Mouse (Mus musculus) WW6 (cell line): ENCODE data around the gene Bcr.

Source experiments
- DNase-seq: peaks from one replicate; pipeline ENCODE4 v3.0.0-alpha.2; 2013; ENCODE audit warnings: low read depth, low spot score

The Bcr gene

DNA sequence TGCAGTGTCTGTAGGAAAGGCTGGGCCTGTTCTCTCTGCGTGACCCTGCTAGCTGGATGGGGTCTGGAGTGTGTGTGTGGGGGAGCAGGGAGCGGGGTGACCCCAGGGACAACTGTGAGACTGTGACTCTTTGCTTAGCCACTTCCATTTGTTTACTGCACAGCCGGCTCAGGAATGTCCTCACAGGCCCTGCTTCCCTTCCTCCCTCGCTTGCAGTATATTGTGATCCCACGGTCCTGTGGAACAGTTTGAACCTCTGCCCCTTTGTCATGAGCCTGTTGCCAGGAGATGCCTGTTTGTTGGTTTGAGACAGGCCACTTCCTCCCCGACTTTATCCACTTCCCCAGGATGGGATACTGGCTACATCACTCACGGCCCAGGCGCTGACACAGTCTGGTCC is 116.1 kb downstream of the Bcr start:
- no peak for DNase-seq

DNA sequence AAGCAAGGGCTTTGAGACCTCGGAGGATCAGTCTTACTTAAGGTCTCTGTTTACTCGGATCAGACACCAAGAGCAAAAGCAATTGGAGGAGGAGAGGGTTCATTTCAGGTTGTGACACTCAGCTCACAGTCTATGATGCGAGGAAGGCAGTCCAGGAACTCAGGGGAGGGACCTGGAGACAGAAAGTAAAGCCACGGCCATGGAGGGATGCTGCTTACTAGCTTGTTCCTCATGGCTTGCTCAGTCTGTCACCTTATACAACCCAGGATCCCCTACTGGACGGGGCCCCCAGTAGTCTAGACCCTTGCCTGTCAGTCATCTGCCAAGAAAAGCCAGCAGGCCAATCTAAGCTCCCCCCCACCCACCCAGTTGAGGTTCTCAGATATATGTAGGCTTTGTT is 118.5 kb downstream of the Bcr start:
- no peak for DNase-seq

DNA sequence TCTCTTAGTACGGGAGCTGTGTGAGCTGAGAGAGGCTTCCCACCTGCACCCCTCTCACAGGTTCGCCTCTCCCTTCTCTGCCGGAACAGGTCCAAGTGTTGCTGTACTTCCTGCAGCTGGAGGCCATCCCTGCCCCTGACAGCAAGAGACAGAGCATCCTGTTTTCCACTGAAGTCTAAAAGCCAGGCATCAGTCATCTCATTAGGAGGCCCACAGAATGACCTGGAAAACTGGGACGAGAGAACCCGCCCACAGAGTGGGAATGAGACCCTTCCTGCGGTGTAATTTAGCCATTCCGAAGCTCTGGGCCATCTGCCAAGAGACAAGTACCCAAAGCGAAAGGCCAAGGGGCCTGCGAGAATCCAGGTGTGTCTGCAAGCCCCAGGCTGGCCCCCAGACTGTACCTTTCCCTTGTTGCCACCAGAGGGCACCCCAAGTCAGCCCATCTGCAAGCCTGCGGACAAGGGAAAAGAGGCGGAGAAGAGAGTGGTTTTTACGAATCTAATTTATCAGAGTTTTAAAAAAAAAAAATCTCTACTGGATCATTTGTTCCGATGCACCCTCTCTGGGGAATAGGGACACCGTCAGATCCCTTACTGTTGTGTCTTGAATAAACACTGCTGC is 121.9 kb downstream of the Bcr start:
- peak; percentile 40 for DNase-seq

DNA sequence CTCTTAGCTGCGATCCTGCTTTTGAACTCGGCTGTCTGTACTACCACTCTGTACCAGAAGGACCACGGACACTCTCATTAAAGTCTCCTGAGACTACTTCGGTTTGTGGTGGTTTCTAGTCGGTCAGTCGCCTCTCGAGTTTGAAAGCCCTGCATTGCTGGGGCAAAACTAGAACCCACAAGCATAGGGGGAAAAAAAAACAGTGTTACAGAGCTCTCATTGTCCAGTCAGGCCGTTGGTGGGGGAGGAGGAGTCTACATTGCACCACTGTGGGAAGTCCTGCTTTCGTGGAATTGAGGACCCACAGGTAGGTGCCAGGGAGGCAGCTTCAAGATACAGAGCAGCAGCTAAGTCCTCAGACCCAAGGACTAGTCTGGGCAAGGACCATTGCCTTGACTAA is 124.4 kb downstream of the Bcr start:
- DNase-seq, result no peak

DNA sequence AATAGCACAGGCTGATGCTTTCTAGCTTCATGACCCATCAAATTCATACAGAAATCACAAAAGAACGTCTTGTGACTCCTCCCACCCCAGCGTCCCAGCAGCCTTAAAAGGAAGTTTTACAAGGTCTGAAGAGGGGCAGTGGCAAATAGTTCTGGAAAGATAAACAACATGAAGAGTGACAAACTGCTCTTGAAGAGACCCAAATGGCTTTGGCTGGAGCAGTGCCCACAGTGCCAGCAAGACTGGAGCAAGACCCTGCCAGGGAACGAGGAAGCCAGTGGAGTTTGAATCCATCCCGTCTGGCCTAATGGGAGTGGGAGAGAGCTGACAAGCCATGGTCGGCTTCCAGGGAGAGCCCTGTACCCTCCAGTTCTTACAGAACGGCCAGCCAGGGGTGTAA is 126.2 kb downstream of the Bcr start:
- DNase-seq, result no peak

DNA sequence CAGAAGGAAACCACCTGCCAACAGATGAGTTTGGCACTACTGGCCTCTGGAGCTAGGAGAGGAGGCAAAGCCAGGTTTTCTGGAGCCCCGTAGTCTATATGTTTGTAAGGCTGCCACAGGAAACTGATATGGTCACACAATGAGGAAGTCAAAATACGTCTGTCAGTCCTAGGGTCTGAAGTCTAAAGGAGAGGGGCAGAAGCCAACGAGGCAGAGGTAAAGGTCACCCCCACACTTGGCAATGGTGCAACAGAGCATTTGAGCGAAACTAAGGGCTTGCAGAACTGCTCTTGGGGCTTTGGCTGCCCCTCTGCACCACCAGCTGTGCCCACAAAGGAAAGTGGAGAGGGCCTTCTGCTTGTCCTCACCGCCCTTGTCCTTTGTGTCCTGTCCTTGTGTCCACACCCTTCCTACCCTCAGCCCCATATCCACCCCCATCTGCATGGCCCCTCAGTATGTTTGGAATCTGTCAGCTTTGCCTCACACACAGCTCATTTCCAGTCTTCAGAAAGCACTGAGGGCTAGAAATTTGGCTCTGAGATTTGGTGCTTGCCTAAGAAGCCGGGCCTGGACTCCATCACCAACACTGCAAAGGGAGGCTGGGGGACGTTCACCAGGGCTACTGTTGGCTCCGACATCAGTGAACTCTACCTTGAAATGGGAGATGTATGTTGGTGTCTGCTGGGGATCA is 127.1 kb downstream of the Bcr start:
- no peak for DNase-seq

DNA sequence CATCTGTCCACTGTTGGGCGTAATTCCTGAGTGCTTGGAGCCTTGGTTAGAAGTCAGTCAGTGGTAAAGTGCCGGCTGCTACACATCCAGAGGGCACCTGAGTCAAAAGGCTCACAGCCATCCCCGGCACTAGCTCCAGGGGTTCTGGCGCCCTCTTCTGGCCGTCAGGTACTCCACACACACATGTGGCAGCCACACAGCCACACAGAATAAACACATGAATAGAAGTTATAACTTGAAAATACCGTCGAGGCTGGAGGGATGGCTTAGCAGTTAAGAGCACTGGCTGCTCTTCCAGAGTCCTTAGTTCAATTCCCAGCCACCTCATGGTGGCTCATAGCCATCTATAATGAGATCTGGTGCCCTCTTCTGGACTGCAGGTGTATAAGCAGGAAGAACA is 131.3 kb downstream of the Bcr start:
- DNase-seq, result no peak

DNA sequence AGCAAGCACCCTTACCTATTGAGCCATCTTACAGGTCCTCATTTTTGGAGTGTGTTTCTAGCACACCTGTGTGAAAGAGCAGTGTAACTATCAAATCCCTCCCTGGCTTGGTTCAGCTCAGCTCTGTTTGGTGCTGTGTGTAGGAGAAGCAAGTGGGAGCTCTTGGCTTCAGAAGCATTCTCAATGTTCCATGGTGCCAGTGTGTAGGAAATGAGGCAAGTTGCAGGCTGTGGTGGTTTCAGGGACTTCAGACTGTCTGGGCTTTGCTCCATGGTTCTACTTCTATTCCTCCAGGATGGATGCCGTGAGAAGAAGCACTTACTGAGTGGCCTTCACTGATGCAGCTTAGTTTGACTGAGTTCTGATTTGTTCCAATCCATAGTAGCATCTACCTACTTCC is 137.4 kb downstream of the Bcr start:
- no peak for DNase-seq

DNA sequence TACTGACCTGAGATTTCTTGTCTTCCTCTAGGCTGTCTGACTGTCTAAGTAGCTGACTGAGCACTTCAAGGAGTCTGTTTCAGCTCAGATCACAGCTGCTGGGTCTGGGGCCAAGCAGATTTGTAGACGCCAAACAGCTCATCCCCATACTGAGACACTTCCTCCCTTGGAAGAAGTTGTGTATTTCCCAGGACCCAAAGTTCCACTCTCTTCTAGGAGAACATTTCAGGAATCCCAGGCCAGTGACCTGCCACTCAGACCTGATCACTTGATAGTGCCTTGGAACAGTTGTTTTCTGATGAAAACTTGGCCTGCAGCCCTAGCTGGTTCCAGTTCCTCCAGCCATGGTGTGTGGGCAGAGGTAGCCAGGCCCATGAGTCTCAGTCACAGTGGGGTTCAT is 140.3 kb downstream of the Bcr start:
- DNase-seq, result no peak

DNA sequence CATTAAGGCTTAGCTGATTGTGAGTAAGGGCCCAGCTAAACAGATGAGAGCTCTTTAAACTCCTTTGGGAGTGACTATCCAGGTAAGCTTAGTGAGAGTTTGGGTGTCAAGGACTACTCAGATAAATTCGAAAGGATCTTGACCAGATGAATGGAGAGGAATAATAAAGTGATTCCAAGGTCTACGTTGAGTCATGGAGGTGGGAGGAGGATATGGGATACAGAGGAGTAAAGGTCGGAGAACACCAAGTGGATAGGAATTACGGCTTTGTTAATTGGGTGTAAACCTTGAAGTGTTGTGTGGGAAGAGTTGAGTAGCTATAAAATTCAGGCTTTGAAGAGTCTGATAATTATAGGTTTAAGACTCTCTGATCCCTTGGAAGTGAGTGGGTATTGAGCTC is 145.8 kb downstream of the Bcr start:
- no peak for DNase-seq

DNA sequence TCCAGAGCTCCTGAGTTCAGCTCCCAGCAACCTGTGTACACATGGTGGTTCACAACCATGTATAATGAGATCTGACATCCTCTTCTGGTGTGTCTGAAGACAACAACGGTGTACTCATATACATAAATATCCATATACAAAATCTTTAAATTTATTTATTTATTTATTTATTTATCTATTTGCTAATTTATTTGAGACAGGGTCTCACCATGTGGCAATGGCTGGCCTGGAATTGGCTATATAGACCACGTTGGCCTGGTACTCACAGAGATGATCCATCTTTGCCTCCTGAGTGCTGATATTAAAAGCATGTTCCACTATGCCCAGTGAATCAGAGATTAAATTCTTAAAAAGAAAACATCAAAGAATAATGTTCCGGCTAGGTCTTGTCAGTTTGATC is 150.4 kb downstream of the Bcr start:
- no peak for DNase-seq

DNA sequence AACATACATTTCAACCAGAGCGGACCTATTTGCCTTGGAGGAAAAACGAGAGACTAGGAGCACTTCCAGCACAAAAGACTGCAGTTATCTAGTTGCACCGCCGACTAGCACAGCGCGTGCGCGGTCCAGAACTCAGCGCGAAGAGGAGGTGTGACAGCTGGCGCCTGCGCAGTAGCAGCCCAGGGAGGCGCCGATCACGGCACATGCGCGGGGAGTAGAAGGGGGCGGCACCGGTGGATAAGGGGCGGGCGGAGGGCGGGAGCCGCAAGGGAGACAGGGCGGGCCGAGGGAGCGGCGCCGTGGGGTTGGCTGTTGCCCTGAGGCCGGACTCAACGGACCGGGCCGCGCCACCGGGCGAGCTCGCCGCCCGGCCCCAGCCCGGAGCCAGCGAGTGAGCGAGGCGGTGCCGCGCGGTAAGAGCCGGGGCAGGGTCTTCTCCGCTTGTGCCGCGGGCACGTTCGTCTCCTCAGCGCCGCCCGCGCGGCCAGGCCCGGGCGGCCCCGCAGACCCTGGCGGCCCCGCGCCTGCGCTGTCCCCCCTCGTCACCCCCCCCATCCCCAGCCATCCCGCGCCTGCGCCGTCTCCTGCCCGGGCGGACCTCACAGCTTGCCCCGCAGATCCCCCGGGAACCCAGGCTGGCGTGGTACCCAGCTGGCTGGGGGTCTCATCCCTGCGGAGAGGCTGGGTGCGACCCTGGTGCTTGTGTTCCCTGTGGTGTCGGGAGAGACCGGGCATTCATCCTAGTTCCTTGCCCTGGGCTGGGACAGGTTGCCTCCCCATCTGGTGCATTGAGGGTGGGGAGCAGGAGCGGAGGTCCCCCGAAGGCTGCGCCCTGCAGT is 151.6 kb downstream of the Bcr start, which contains the start of gene Specc1l:
Specc1l (plus strand) TSS at position 267 of the 839 bp plus-strand sequence.
- peak; percentile 88 for DNase-seq

DNA sequence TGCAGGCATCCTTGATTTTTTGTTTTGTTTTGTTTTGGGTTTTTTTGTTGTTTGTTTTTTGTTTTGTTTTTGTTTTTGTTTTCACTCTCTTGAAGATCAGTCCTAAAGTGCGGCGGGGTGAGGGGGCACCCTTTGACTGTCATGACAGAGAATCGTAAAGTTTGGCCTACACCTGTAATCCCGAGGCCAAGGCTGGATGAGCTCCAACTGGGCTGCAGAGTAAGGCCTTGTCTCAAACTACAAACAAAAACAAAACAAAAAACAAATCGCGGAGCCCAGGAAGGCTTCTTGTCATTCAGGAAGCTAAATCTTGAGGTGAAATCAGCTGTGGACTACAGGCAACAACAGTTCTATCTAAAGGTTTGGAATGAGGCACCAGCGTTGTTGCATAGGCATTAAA is 152.6 kb downstream of the Bcr start:
- no peak for DNase-seq

DNA sequence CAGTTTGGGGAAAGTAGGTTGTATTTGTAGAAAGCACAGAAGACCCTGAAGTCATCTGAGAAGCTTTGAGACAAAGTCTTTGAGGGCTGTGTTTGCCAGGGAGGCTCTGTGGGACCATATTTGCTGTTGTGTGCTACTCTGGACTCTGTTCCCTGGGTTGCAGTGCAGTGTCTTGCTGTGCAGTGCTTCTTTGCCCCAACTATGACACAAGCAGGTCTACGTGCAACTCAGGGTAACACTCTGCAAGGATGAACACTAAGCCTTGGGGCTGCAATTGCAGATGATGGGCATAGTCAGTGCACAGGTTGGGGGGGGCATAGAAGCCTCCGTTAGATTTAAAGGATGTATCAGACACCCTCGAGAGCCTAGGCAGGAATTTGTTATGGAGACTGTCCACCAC is 160.3 kb downstream of the Bcr start:
- no peak for DNase-seq

DNA sequence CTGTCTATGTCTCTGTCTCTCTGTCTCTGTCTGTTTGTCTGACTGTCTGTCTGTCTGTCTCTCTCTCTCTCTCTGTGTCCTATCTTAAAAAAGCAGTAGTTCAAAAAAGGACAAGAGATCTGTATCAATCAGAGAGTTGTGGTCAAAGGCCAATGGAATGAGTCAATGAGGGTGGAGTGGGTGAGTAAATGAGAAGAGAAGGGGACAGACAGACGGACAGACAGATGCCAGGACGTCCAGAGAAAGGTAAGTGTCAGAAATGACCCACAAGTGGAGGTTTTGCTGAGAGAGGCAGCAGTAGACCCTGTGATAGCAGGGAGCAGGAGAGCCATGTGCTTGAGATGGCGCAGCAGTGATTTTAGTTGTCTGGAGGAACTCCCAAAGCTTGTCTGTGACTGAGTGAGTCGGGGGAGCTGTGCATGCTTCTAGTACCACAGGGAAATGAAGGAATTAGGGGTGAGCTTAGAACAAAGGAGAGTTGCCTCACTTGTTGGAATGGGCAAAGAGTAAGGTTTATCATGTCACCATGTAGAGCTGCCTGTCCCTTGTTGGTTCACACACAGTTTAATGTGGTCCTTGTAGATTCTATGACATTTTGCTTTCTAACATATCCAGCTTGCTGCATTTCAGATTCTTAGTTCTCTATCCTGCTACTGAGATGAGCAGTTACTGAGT is 161.7 kb downstream of the Bcr start:
- DNase-seq, result no peak

DNA sequence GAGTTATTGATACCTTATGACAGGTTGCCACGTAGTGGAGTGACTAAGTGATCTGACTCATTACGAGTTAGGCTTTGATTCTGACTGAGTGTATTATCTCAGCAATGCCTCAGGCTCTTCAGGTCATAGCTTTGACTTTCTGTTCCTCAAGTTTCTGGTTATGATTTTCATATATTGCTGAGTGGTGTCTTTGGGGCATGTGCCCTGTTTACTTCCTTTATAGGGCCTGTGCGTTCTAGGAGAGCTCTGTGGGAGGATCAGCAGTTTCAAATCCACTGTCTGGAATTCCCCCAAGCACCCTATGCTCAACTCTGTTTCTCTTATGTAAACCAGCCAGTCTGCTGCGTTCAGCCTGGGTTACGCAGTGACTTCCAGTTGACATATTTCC is 162.2 kb downstream of the Bcr start:
- DNase-seq, result no peak

DNA sequence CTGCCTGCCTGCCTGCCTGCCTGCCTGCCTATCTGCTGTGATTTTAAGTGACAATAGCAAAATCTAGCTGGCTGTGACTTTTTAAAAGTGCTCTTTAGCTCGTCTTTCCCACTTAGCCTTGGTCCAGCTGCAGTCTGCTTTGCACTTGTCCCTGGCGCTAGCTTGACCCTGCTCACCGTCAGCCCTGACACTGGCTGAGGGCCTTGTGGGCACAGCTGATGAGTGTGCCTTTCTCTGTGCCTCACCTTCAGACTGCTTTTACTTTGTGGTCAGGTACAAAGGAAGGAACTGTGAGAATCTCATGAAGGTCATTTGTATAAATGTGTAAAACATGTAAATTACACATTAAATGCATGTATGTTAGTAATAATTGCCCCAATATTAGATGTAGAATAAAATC is 163.8 kb downstream of the Bcr start:
- DNase-seq, result no peak

DNA sequence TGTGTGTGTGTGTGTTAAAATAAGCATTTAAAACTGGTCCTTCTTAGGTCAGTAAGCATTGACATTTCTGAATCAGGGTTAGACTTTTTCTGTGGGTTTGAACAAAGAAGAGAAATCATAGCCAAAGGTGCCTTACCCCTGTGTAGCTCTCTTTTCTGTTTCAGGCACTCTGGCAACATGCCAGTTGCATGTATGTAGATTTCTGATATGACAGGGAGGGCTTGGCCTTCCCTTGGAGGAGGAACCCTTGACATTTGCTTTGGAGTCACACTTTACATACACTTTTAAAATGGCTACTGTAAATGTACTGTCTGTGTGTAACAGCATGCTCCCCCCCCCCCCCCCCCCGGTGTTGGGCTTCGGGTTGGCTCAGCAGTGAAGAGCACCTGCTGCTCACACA is 164.2 kb downstream of the Bcr start:
- no peak for DNase-seq

DNA sequence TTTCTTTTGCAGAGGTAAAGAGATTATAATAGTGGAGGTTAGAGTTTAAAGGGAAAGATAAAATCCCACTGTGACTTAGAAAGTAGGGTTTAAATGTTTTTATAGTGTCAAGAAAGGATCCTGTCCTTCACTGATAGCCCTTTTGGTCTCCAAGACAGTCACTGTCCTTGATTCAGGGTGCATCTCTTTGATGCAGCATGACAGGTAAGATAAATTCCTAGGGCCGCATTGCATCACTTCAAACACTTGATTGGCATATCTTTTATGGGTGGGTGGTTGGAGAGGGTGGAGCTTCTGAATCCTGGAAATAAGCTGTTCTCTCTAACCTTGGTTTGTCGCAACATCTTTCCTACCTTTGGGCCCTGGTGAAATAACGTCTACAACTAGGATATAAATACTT is 167.0 kb downstream of the Bcr start:
- DNase-seq, result no peak

DNA sequence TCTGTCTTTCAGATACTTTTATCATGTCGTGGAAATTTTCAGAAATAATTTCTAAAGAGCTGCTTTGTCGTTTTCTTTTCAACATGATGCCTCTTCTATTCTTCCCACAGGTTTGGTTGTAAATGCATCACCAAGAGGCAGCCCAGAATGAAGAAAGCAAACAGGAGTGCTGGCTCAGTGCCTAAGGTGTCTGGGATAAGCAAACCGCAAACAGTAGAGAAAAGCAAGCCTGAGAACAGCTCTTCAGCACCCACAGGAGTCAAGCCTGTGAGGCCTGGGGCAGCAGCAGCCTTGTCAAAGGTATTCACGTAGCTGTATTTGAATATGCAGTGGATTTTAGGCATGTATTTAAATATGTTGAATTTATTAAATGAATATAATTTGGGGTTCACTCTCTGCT is 170.2 kb downstream of the Bcr start:
- DNase-seq, result no peak

DNA sequence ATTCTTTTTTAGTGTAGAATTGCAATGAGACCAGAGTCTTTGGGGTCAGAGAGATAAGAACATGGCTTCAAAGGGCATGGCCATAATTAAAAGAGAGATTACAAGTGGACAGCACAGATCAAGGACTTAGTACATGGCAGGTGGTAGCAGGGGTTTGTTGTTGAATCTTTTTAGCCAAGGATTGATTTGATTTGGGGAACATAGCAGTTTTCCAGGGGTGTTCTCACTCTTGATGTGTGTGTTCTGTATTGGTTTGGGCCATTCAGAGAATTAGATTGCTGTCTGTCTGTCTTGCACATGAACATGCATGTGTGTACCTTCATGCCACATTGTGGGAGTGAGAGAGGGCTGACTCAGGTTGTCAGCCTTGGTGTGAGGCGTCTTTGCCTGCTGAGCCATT is 171.5 kb downstream of the Bcr start:
- DNase-seq, result no peak

DNA sequence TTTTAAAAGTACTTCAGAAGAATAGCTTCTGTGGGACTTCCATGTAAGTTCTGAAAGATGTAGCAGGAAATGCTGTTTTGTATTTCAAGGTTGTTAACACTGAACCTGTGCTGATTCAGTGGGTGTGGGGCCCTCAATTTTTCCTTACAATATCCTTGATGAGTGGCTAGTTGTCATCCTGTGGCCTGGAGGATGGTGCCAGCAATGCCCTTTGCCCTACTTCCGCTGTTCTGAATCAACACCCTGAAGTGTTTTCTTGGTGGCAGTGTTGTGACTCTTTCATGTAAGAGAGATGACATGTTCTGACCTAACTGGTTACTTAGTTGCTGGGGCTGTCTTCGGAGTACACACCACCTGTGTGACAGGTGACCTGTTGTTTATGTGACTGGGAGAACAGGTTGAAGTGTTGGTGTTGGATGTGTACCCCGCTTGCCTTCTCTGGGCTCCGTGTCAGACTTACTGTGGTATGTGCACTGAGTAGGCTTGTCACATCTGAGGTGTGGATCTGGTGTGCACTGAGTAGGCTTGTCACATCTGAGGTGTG is 172.3 kb downstream of the Bcr start:
- no peak for DNase-seq
